Mouse (Mus musculus): ENCODE measurements around the gene Ak1.

GRCm38 (mm10) chr2:32683701-32684100 is 62.1 kb downstream of the Ak1 start:
- TF ChIP-seq POLR2A (IDR thresholded peaks at IDR 0.05; ENCODE audit: control insufficient read depth, extremely low read depth, insufficient read depth, low read length, poor library complexity) (no peak), CTCF (IDR thresholded peaks at IDR 0.05; ENCODE audit: borderline replicate concordance, control insufficient read depth, extremely low read depth, insufficient read depth, low read length, poor library complexity) (no peak)
